Comparison of ENCODE assay signal across 22 mouse cellular contexts in the genomic region with DNA sequence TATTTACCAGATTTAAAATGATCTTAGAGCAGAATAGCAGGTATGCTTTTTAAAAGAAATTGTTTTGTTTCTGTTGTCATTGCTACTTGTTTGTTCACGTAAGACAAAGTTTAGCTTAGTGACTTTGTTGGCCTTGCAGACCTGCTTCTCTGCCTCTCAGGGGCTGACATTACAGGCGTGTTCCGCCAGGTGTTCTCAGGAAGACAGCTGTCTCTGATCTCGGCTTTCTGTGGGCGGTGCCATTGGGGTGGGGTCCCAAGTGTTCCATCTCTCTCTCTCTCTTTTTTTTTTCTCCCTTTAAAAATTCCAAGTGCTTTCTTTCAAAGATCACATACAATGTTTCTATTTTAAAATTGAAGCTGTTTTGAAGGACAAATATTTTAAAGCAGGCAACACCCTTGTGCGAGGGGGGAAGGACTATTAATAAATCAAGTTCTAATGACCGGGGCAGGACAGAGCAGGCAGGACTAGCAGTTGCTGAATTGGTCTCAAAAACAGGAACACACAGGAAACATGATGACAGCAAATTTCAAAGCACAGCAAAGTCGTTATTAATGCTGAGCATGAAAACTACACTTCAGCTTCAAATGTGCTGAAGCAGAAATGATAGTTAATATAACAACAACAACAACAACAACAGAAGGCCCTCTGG. TPM values are rescaled to one million over a fixed set of nuclear protein-coding genes. Genes with fewer than 3 reads are reported as not detected.
A peak's percentile ranks its signal among the peaks of the same experiment; 100 is the strongest.
DNase-seq lines count a peak whose midpoint lies in the region; ATAC-seq and TF ChIP-seq lines count a peak whose summit lies in the region.
"Had no signal": no experiment of that assay in that cellular context is flagged by ENCODE, and none has a peak within 500 bp of the region (broad histone marks: within the 10 kb centered on the region; RNA-seq: fewer than 3 reads in every experiment).

No protein-coding gene starts in this region.

- H3K4me3 ChIP-seq in ES-Bruce4 (ENCODE audit: low read depth, low read length) (no peak overlapping the region), myocyte (no peak overlapping the region)
- no peak overlapping the region for H3K4me3 ChIP-seq in forebrain, embryonic 16.5 days (replicated peaks; ENCODE audit: low read length)
- H3K4me3 ChIP-seq in midbrain, postnatal 0 days (ENCODE audit: low read depth, low read length) = no peak overlapping the region
- H3K4me3 ChIP-seq: embryonic facial prominence, embryonic 13.5 days; heart, embryonic 10.5 days; limb, embryonic 10.5 days; midbrain, embryonic 12.5 days; neural tube, embryonic 12.5 days had no signal

- intact Hi-C loops in heart, postnatal 36 days (cut with DNase I) = no loop called here

- no peak for TF ChIP-seq POLR2A in ES-Bruce4 (IDR thresholded peaks at IDR 0.05; ENCODE audit: insufficient read depth, low read length)
- no peak for TF ChIP-seq POLR2A in myocyte (IDR thresholded peaks at IDR 0.05; ENCODE audit: insufficient read length, low read depth)

- H3K27me3 ChIP-seq in ES-Bruce4 (ENCODE audit: control insufficient read depth, insufficient read depth, low read length, poor library complexity, severe bottlenecking) = no peaks in the 10 kb centered on the region
- H3K27me3 ChIP-seq in myocyte (ENCODE audit: control insufficient read depth, insufficient read depth, insufficient read length) = no peaks in the 10 kb centered on the region
- H3K27me3 ChIP-seq in forebrain, embryonic 16.5 days (replicated peaks; ENCODE audit: control insufficient read depth, insufficient read depth, low read length) = no peaks in the 10 kb centered on the region
- no peaks in the 10 kb centered on the region for H3K27me3 ChIP-seq in midbrain, postnatal 0 days (ENCODE audit: insufficient read depth, low read length)
- H3K27me3 ChIP-seq: embryonic facial prominence, embryonic 13.5 days; midbrain, embryonic 12.5 days; neural tube, embryonic 12.5 days had no signal

- H3K79me2 ChIP-seq in myocyte (ENCODE audit: control insufficient read depth, insufficient read depth) = no peaks in the 10 kb centered on the region

- WGBS in forebrain, embryonic 16.5 days = 63% methylated on average over 8 of the region's 8 CpGs
- WGBS in midbrain, postnatal 0 days = 60% methylated on average over 8 of the region's 8 CpGs

- no peak for TF ChIP-seq CTCF in ES-Bruce4 (IDR thresholded peaks at IDR 0.05; ENCODE audit: low read depth, low read length)
- TF ChIP-seq CTCF in midbrain, postnatal 0 days (IDR thresholded peaks at IDR 0.05) = no peak

- H3K9ac ChIP-seq in ES-Bruce4 (ENCODE audit: low read depth, poor library complexity, severe bottlenecking) = no peak overlapping the region
- H3K9ac ChIP-seq in forebrain, embryonic 16.5 days (replicated peaks; ENCODE audit: low read depth, low read length) = no peak overlapping the region
- no peak overlapping the region for H3K9ac ChIP-seq in midbrain, postnatal 0 days (replicated peaks; ENCODE audit: low read length, poor library complexity, severe bottlenecking)
- H3K9ac ChIP-seq: embryonic facial prominence, embryonic 13.5 days; hindbrain, embryonic 14.5 days; midbrain, embryonic 12.5 days; neural tube, embryonic 12.5 days had no signal

- H3ac ChIP-seq in myocyte (ENCODE audit: control insufficient read depth, insufficient read length) = no peak overlapping the region

- no peaks in the 10 kb centered on the region for H3K9me3 ChIP-seq in ES-Bruce4 (replicated peaks; ENCODE audit: control insufficient read depth, insufficient read depth, low read length, poor library complexity, severe bottlenecking)
- no peaks in the 10 kb centered on the region; the same call in 1 of the 2 replicates for H3K9me3 ChIP-seq in forebrain, embryonic 16.5 days (ENCODE audit: control insufficient read depth, low read length)
- H3K9me3 ChIP-seq in midbrain, postnatal 0 days (ENCODE audit: low read length) = no peaks in the 10 kb centered on the region
- H3K9me3 ChIP-seq: embryonic facial prominence, embryonic 13.5 days; limb, embryonic 10.5 days; midbrain, embryonic 12.5 days; neural tube, embryonic 12.5 days had no signal

- H3K36me3 ChIP-seq in ES-Bruce4 (ENCODE audit: control insufficient read depth, insufficient read depth, low read length, poor library complexity, severe bottlenecking) = no peaks in the 10 kb centered on the region
- H3K36me3 ChIP-seq in myocyte (ENCODE audit: control insufficient read depth, insufficient read depth) = no peaks in the 10 kb centered on the region
- H3K36me3 ChIP-seq in forebrain, embryonic 16.5 days (ENCODE audit: control insufficient read depth, insufficient read depth) = no peaks in the 10 kb centered on the region
- no peaks in the 10 kb centered on the region for H3K36me3 ChIP-seq in midbrain, postnatal 0 days (ENCODE audit: insufficient read depth, low read length)
- H3K36me3 ChIP-seq: embryonic facial prominence, embryonic 13.5 days; heart, embryonic 10.5 days; limb, embryonic 10.5 days; midbrain, embryonic 12.5 days; neural tube, embryonic 12.5 days had no signal

- H3K27ac ChIP-seq in ES-Bruce4 (ENCODE audit: insufficient read depth, low read length) = peak overlapping the region; percentile 83
- H3K27ac ChIP-seq in forebrain, embryonic 16.5 days (ENCODE audit: low read length) = no peak overlapping the region
- H3K27ac ChIP-seq in midbrain, postnatal 0 days (ENCODE audit: low read depth, low read length) = no peak overlapping the region
- H3K27ac ChIP-seq: embryonic facial prominence, embryonic 13.5 days; heart, embryonic 10.5 days; hindbrain, embryonic 14.5 days; limb, embryonic 10.5 days; midbrain, embryonic 12.5 days; neural tube, embryonic 12.5 days had no signal

- TF ChIP-seq EP300 in ES-Bruce4 (IDR thresholded peaks at IDR 0.05; ENCODE audit: insufficient read depth, low read depth, low read length) = peak; percentile 54; the same call in 1 of the 2 replicates

- no peak for ATAC-seq in forebrain, embryonic 16.5 days
- no peak for ATAC-seq in midbrain, postnatal 0 days (ENCODE audit: low FRiP score)
- ATAC-seq: intestine, embryonic 16.5 days had no signal

- H3K4me1 ChIP-seq in ES-Bruce4 (ENCODE audit: control insufficient read depth, insufficient read depth, low read length) = peaks cover 6% of the 10 kb centered on the region
- H3K4me1 ChIP-seq in forebrain, embryonic 16.5 days (replicated peaks; ENCODE audit: control insufficient read depth, insufficient read depth, low read length) = peaks cover 2% of the 10 kb centered on the region; the same call in 1 of the 2 replicates
- H3K4me1 ChIP-seq in midbrain, postnatal 0 days (ENCODE audit: insufficient read depth, low read length) = 0 out of 2 replicates have a peak, but pooled peaks cover 3% of the 10 kb centered on the region
- H3K4me1 ChIP-seq: midbrain, embryonic 12.5 days had no signal

- DNase-seq in kidney, adult 11 months = peak; percentile 15
- DNase-seq in kidney, adult 18-20 months = no peak
- DNase-seq in thymus, postnatal 14 days = peak; percentile 72
- no peak for DNase-seq in heart, postnatal 36 days
- no peak for DNase-seq in midbrain, postnatal 0 days (ENCODE audit: low spot score)
- DNase-seq: adrenal gland, postnatal 14 days; cerebellum, adult 8-10 months; gastrocnemius, postnatal 10 days; heart, postnatal 10 days; lung, adult 2 months; lung, postnatal 4 days had no signal

- peak overlapping the region; percentile 9 for H3K4me2 ChIP-seq in myocyte (ENCODE audit: low read depth)
- H3K4me2 ChIP-seq in forebrain, embryonic 16.5 days (ENCODE audit: low read length) = no peak overlapping the region
- H3K4me2 ChIP-seq in midbrain, postnatal 0 days (ENCODE audit: low read depth, low read length, poor library complexity, severe bottlenecking) = no peak overlapping the region
- H3K4me2 ChIP-seq: embryonic facial prominence, embryonic 13.5 days; hindbrain, embryonic 14.5 days; liver, embryonic 11.5 days; midbrain, embryonic 12.5 days; neural tube, embryonic 12.5 days had no signal

TF ChIP-seq in myocyte, 11 proteins besides CTCF, POLR2A, EP300 and RAD21:
- TF ChIP-seq MYOD1 (IDR thresholded peaks at IDR 0.05; ENCODE audit: control insufficient read depth in 1 of 3, insufficient read length in 2 of 3, low read depth in 2 of 3) = peak in 2 of 3 experiments; percentile 56 to 81
- peak; percentile 17 for TF ChIP-seq TCF12 (IDR thresholded peaks at IDR 0.05; ENCODE audit: insufficient read depth, poor library complexity, severe bottlenecking)
- TF ChIP-seq REST (IDR thresholded peaks at IDR 0.05; ENCODE audit: insufficient read depth, insufficient read length) = no peak
- peak in 2 of 3 experiments; percentile 21 to 77 for TF ChIP-seq MYOG (IDR thresholded peaks at IDR 0.05; ENCODE audit: control insufficient read depth in 1 of 3, insufficient read depth in 1 of 3, insufficient read length in 2 of 3, low read depth in 2 of 3)

RNA-seq across cellular contexts. Expression of gene Arntl, which starts 14.4 kb away (rescaled TPM):
- polyA plus RNA-seq in ES-Bruce4 (2011; ENCODE audit: insufficient read depth, insufficient read length, low read depth, missing spikeins) = 13.3 and 13.8 TPM in 2 replicates
- 10.5 TPM for polyA plus RNA-seq in myocyte (2012; fragmentation: generic; extraction: Trizol)
- 15.6 and 18.4 TPM in 2 replicates for polyA plus RNA-seq in forebrain, embryonic 16.5 days (2015; fragmentation: Nextera tagmentation; extraction: Ambion mirVana)
- 10 to 100 TPM in 1 of 2 experiments, 1 to 10 TPM in 1; 3.8 to 12.9 TPM for total RNA-seq in heart, postnatal 36 days (2021)
- total RNA-seq in midbrain, postnatal 0 days (2014; rRNA removed) = 27.3 and 29.7 TPM in 2 replicates
- polyA plus RNA-seq in midbrain, postnatal 0 days (2015; fragmentation: Nextera tagmentation; extraction: Ambion mirVana) = 21.1 and 23.0 TPM in 2 replicates

Comparison
In these comparisons a context has a peak if more than half of its experiments do, and no peak if none do; other contexts are left out.
1. DNase-seq: peak in kidney, adult 11 months (single experiment) and thymus, postnatal 14 days (single experiment); none in kidney, adult 18-20 months (single experiment), heart, postnatal 36 days (0 of 2) and midbrain, postnatal 0 days (single experiment).